Mouse (Mus musculus) gastrocnemius, adult 8-10 months (tissue): Measurements from ENCODE around the gene Unk. TPM values are rescaled to one million over a fixed set of nuclear protein-coding genes. Genes with fewer than 3 reads are reported as not detected.

Experiments
- DNase-seq, 2 experiments: peaks; one replicate each; pipeline ENCODE4 v3.0.0; 2022; ENCODE audit warnings: low spot score in 2 of 2
- total RNA-seq, 4 experiments: library from RNA; stranded (reverse); gene quantifications; 2 replicates each; pipeline ENCODE4 v1.2.4; 2022

Gene Unk
- total RNA-seq, 4 experiments from 2014 or later = 4.3 to 6.8 (median 5.3) TPM

GRCm38 (mm10) chr11:116029086-116029865, 846 bp upstream of the Unk start:
- DNase-seq = no peak

DNA sequence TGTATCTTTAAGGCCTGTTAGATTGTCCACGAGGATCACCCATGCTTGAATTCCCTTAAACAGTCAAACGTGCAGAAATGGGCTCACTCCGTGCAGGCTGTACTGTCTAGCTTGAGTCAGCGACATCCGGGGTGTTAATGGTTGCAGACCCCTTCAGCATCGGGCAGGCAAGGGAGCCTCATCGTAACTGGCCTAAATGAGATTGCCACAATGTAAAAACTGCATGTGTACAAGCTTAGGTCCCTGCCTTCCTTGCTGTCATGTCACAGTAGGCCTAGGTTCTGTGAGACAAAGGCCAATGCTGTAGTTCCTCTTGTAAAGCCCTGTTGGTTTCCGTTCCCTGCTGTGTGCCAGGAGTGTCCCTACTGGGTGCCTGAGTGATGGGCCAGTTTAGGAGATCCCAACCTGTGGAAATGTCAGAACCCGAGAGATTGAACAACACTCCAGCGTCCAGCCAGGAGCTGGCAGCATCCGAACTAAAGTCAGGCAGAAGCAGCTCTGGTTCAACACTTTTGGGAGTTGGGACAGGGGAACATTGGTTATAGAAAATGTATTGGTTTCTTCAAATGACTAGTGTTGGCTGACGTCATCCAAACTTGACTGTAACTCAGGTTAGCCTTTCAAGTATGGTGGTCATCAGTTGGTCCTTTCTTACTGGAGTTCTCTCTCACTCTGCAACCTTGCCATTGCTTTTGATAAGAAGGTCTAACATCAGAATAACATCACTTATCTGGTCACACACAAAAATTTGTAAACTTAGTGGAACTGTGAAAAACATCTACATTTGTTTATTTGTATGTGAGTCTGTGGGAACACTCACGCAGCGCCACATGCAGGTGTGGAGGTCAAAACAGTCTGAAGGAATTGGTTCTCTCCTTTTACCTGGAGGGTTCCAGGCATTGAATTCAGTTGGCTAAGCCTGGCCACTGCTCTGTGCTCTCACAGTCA, 1.1 kb downstream of the Unk start:
- DNase-seq = peak in 1 of 2 experiments; percentile 21

- DNase-seq = no peak
These were observed 4.5 kb downstream of the Unk start for GRCm38 (mm10) chr11:116034584-116034983.

GRCm38 (mm10) chr11:116036671-116037070, 6.5 kb downstream of the Unk start:
- DNase-seq = no peak

DNA sequence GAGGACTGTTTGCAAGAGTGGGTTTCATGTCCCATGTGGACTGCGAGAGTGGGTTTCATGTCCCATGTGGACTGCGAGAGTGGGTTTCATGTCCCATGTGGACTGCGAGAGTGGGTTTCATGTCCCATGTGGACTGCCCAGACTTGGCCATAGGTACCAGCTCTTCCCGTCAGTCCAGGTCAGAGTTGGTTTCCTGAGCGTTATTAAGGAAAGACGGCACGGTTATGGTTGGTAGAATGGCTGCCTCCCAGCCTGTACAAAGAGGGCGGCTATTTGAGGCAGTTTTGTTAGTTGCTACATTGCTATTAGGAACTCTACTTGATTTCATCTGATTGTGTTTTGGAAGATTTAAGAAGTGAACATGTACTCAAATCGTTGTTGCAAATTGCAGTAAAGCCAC, 7.7 kb downstream of the Unk start:
- no peak for DNase-seq

DNA sequence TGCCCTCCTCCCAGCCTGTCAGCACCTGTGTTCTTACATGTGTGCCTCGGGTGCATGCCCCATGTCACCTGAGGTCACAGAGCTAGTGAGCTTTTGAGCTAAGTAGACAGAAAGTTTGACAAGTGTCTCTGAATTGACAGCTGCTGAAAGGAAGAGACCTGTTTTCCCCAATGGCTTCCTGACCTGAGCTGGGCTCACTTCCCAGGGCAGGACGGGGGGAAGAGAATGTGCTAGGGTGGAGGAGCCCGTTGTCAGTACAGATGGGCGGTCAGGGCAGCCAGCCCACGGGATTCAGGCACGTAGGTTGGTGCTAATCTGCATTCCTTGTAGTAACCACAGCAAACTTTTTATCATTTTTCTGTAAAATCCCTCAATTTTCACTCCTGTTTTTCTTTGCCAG, 10.5 kb downstream of the Unk start:
- no peak for DNase-seq

DNA sequence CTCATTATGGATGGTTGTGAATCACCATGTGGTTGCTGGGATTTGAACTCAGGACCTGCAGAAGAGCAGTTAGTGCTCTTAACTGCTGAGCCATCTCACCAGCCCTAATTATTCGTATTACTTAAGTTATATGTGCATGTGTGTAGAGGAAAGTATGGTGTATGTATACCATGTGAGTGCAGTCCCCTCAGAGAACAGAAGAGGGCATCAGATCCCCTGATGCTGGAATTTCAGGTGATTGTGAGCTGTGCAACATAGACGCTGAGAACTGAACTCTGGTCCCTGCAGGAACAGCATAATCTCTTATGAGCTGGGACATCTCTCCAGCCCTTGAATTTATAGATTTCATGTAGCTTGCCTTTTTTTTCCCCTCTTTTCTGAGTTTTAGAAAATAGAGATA, 11.7 kb downstream of the Unk start:
- DNase-seq = no peak

GRCm38 (mm10) chr11:116042372-116043138, 12.4 kb downstream of the Unk start:
- DNase-seq = no peak

DNA sequence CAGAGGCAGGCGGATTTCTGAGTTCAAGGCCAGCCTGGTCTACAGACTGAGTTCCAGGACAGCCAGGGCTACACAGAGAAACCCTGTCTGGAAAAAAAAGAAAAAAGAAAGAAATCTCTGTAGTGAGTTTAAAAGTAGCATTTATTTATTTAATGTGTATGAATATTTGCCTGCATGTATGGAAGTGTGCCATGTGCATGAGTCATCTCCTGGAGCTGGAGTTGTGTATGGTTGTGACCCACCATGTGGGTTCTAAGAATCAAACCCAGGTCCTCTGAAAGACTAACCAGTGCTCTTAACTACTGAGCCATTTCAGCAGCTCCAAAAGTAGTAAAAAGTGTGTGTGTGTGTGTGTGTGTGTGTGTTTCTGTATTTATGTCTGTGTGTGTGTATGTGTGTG, 13.2 kb downstream of the Unk start:
- no peak for DNase-seq

DNA sequence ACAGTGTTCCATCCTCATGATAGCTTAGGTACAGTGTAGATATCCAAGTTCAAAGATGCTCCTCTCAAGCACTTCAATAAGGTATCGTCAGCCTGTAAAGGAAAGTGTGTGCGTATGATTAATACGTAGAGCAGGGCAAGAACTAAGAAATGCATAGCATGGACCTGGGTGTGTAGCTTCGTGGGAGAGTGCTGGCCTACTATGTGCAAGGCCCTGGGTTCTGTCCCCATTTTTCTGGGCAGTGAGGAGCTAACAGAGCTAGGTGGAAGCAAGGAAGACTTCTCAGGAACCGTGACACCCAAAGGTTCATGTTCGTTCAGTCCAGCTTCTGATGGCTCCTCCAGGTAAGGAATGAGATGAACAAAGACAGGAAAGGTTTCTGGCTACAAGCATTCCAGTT, 15.1 kb downstream of the Unk start:
- no peak for DNase-seq

DNA sequence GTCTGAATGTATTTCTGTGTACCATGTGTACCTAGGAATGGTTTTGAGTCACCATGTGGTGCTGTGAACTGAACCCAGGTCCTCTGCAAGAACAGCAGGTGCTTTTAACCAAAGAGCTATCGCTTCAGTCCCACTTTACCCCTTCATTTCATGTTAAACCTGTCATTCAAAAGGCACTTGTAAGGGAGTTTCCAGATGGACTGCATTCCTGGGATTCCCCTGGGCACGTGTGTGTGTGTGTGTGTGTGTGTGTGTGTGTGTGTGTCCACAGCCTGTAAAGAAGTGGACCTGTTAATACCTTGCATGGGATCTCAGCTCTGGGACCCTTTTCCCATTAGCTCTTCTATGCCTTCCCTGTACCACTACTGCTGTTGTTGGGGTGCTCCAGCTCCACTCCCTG, 19.5 kb downstream of the Unk start:
- no peak for DNase-seq

DNA sequence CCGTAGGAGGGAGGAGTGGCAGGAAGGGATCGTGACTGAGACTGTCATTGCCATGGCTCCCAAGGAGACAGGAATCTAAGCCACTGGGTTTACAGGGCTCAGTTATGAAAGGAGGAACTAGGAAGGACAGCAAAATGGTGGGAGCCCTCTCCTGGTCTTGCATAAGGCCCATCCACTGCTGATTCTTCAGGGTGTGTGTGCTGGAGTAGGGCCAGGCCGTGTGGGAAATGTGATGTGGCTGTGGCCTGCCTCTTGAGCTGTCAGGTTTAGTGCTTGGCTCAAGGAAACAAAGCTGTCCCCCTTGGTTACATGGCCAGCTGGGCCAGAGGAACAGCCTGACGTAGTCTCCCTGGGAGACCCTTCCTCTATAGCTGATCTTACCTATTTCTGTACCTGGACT, 20.1 kb downstream of the Unk start:
- DNase-seq = no peak

GRCm38 (mm10) chr11:116053510-116054229, 23.5 kb downstream of the Unk start:
- no peak for DNase-seq

- no peak for DNase-seq
These were observed 25.8 kb downstream of the Unk start for GRCm38 (mm10) chr11:116055873-116056272.

- DNase-seq = no peak
These were observed 27.2 kb downstream of the Unk start for GRCm38 (mm10) chr11:116057237-116057881.

- DNase-seq = no peak
These were observed 28.0 kb downstream of the Unk start for GRCm38 (mm10) chr11:116058022-116058614.

DNA sequence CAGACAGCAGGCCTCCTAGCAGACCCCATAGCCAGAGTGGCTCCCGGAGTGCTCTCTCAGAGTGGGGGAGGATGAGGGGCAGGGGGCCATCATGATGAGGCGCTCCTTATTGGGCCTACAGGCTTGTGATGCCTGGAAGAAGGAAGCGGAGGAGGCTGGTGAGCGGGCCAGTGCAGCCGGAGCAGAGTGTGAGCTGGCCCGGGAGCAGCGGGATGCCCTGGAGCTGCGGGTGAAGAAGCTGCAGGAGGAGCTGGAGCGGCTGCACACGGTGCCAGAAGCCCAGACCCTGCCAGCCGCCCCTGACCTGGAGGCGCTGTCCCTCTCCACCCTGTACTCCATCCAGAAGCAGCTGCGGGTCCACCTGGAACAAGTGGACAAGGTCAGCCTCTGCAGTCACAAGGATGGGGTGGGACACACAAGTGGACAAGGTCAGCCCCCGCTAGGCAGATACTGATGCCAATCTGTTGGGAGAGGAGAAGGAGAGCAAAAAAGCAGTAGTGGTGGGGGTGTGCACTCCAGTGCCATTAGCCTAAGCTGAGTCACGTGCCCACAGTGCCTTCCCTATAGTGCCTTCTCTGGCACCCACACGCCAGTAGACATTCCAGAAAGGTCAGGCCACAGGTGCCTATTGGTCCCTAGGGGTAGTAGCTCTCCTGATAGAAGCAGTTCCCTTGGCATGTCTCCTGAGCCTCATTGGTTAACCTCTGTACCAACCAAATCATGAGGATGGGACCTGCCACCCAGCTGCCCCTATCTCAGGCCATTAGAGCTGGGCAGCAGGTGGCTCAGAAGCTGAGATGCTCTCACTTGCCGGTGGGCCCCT, 29.0 kb downstream of the Unk start:
- no peak for DNase-seq

GRCm38 (mm10) chr11:116059691-116060025, 29.5 kb downstream of the Unk start:
- no peak for DNase-seq

DNA sequence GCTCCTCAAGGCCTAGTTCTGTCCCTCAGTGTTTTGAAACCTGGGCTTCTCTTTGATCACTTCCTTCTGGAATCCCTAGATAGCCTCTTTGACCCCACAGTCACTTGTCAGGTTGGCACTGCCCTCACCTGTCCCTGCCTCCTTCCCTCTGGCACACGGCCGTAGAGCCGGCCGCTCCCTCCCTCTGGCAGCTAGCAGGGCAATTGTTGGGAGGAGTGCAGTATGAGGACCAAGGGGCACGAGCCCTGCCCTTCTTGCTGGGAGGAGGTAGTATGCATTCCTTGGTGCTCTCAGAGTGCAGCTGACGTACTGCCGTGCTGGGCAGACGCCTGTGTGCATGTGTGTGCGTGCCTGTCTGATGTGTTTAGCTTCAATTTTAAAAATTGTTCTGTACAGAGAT, 30.5 kb downstream of the Unk start:
- no peak for DNase-seq
